In genomic region chr11:117686021-117686420, GRCm38 (mm10) we compare ENCODE assay signal across 8 mouse cellular contexts. TPM values are rescaled to one million over a fixed set of nuclear protein-coding genes. Genes with fewer than 3 reads are reported as not detected.
DNase-seq lines count a peak whose midpoint lies in the region; ATAC-seq and TF ChIP-seq lines count a peak whose summit lies in the region.

No protein-coding gene starts in this region.

- H3K4me2 ChIP-seq in forebrain, postnatal 0 days (ENCODE audit: low read depth) = no peak overlapping the region
- no peak overlapping the region for H3K4me2 ChIP-seq in forebrain, embryonic 14.5 days (ENCODE audit: low read length)

- no peak for DNase-seq in forebrain, postnatal 0 days
- DNase-seq in forebrain, embryonic 14.5 days (ENCODE audit: low spot score) = no peak
- peak; percentile 54 for DNase-seq in ES-E14 (ENCODE audit: low read depth, low spot score)
- DNase-seq in kidney, adult 8-10 months = peak; percentile 39 to 41
- DNase-seq in left cerebral cortex, adult 9 months (ENCODE audit: low spot score in 2 of 2) = no peak
- no peak for DNase-seq in layer of hippocampus, postnatal 36 days
- no peak for DNase-seq in retina, embryonic 14.5 days (ENCODE audit: low spot score)

- ATAC-seq in forebrain, postnatal 0 days = no peak
- no peak for ATAC-seq in forebrain, embryonic 14.5 days
- ATAC-seq in megakaryocyte-erythroid progenitor cell, adult 5-6 weeks (replicated peaks; ENCODE audit: low FRiP score, low TSS enrichment, poor library complexity, severe bottlenecking) = peak; percentile 87

- in situ Hi-C loops in ES-E14 (cut with MboI; ENCODE audit: low sequenced_read_pairs in 2 of 2, unreplicated experiment in 2 of 2) = no loop called here

- H3K36me3 ChIP-seq in forebrain, postnatal 0 days (ENCODE audit: insufficient read depth) = no peaks in the 10 kb centered on the region
- H3K36me3 ChIP-seq in forebrain, embryonic 14.5 days (ENCODE audit: control insufficient read depth, insufficient read depth, low read length) = no peaks in the 10 kb centered on the region
- H3K36me3 ChIP-seq in ES-E14 (ENCODE audit: control insufficient read depth, insufficient read depth, low read length, poor library complexity, severe bottlenecking) = no peaks in the 10 kb centered on the region

- no peak overlapping the region for H3K9ac ChIP-seq in forebrain, postnatal 0 days
- no peak overlapping the region for H3K9ac ChIP-seq in forebrain, embryonic 14.5 days (ENCODE audit: low read length)
- no peak overlapping the region for H3K9ac ChIP-seq in ES-E14 (ENCODE audit: insufficient read depth, low read depth, low read length, poor library complexity, severe bottlenecking)

- no peak overlapping the region for H3K4me3 ChIP-seq in forebrain, postnatal 0 days (ENCODE audit: low read depth, low read length)
- H3K4me3 ChIP-seq in forebrain, embryonic 14.5 days (ENCODE audit: low read depth, low read length) = no peak overlapping the region
- peak overlapping the region in 1 of 2 experiments; percentile 5; a peak in 2 of 4 replicates for H3K4me3 ChIP-seq in ES-E14 (ENCODE audit: insufficient read depth in 1 of 2, low read depth in 1 of 2, low read length in 2 of 2, poor library complexity in 1 of 2, severe bottlenecking in 1 of 2)

- no peak overlapping the region for H3K27ac ChIP-seq in forebrain, postnatal 0 days (ENCODE audit: low read depth, low read length)
- H3K27ac ChIP-seq in forebrain, embryonic 14.5 days (ENCODE audit: low read depth, low read length) = no peak overlapping the region
- H3K27ac ChIP-seq in ES-E14 (ENCODE audit: insufficient read depth, low read depth, low read length, poor library complexity, severe bottlenecking) = no peak overlapping the region; the same call in 1 of the 2 replicates

- peak; percentile 49; the same call in 1 of the 2 replicates for TF ChIP-seq CTCF in forebrain, postnatal 0 days (IDR thresholded peaks at IDR 0.05; ENCODE audit: low read depth)

- WGBS in forebrain, postnatal 0 days = 64% methylated on average over 8 of the region's 8 CpGs
- WGBS in forebrain, embryonic 14.5 days = 59% methylated on average over 8 of the region's 8 CpGs

- no peaks in the 10 kb centered on the region for H3K9me3 ChIP-seq in forebrain, postnatal 0 days (ENCODE audit: low read length)
- H3K9me3 ChIP-seq in forebrain, embryonic 14.5 days (replicated peaks; ENCODE audit: control insufficient read depth, low read length) = no peaks in the 10 kb centered on the region
- no peaks in the 10 kb centered on the region for H3K9me3 ChIP-seq in ES-E14 (ENCODE audit: control insufficient read depth, insufficient read depth, low read depth, low read length)

- H3K4me1 ChIP-seq in forebrain, postnatal 0 days (ENCODE audit: insufficient read depth) = peaks cover 3% of the 10 kb centered on the region; the same call in 1 of the 2 replicates
- 0 out of 2 replicates have a peak, but pooled peaks cover 5% of the 10 kb centered on the region for H3K4me1 ChIP-seq in forebrain, embryonic 14.5 days (ENCODE audit: control insufficient read depth, insufficient read depth, low read length)
- peaks cover 9 to 17% of the 10 kb centered on the region in 2 experiments for H3K4me1 ChIP-seq in ES-E14 (ENCODE audit: control insufficient read depth in 2 of 2, insufficient read depth in 2 of 2, low read length in 2 of 2, poor library complexity in 1 of 2)

- no peaks in the 10 kb centered on the region for H3K27me3 ChIP-seq in forebrain, postnatal 0 days (ENCODE audit: insufficient read depth, low read length)
- no peaks in the 10 kb centered on the region for H3K27me3 ChIP-seq in forebrain, embryonic 14.5 days (replicated peaks; ENCODE audit: control insufficient read depth, insufficient read depth, low read length)

TF ChIP-seq in ES-E14, 5 proteins besides CTCF, POLR2A, EP300 and RAD21:
- TF ChIP-seq CHD2 (IDR thresholded peaks at IDR 0.05; ENCODE audit: low read depth, low read length) (no peak), ZC3H11A (IDR thresholded peaks at IDR 0.05; ENCODE audit: borderline replicate concordance, low read depth, low read length) (no peak), ZNF384 (IDR thresholded peaks at IDR 0.05; ENCODE audit: low read depth, low read length) (no peak), HCFC1 (IDR thresholded peaks at IDR 0.05; ENCODE audit: borderline replicate concordance, insufficient read depth, low read length) (no peak), MAFK (IDR thresholded peaks at IDR 0.05; ENCODE audit: insufficient read depth, low read depth, low read length) (no peak)

RNA-seq across cellular contexts. Expression of gene Tnrc6c, which starts 31.9 kb away (rescaled TPM):
- 56.9 and 71.6 TPM in 2 replicates for total RNA-seq in forebrain, postnatal 0 days (2014; rRNA removed)
- polyA plus RNA-seq in forebrain, postnatal 0 days (2015; fragmentation: Nextera tagmentation; extraction: Ambion mirVana) = 13.1 and 19.9 TPM in 2 replicates
- polyA plus RNA-seq in forebrain, embryonic 14.5 days (2014; fragmentation: Nextera tagmentation; extraction: Ambion mirVana) = 20.0 and 24.5 TPM in 2 replicates
- 21.5 and 32.4 TPM in 2 replicates for total RNA-seq in ES-E14 (2012; rRNA removed)
- total RNA-seq in megakaryocyte-erythroid progenitor cell, adult 5-6 weeks (2014; fragmentation: Nextera tagmentation) = 27.1 and 32.2 TPM in 2 replicates
- 15.8 and 18.0 TPM in 2 replicates for total RNA-seq in megakaryocyte-erythroid progenitor cell, adult 5-6 weeks (2017)
- 10 to 100 TPM; 67.5 to 75.6 TPM for total RNA-seq in layer of hippocampus, postnatal 36 days (2021)

Comparison
In these comparisons a context has a peak if more than half of its experiments do, and no peak if none do; other contexts are left out.
1. DNase-seq: peak in ES-E14 (single experiment) and kidney, adult 8-10 months (2 of 2); none in forebrain, postnatal 0 days (single experiment), forebrain, embryonic 14.5 days (single experiment), left cerebral cortex, adult 9 months (0 of 2), layer of hippocampus, postnatal 36 days (0 of 2) and retina, embryonic 14.5 days (single experiment).